Mouse (Mus musculus) neural tube, embryonic 10.5 days (tissue): Measurements from ENCODE around the gene Unc45b.

Source experiments
- DNase-seq: peaks from one replicate; pipeline ENCODE4 v3.0.0-alpha.2; 2017; ENCODE audit warnings: low spot score; ENCODE audit errors: extremely low spot score

The Unc45b gene

GRCm38 (mm10) chr11:82991469-82992166, 81.3 kb downstream of the Unc45b start, which contains the start of gene Slfn9:
TSS of gene Slfn9 (minus strand) at chr11:82991830.
- DNase-seq, result peak; percentile 54
